Mouse (Mus musculus) spleen, adult 2 months (tissue): ENCODE data around the gene Galnt14. TPM values are rescaled to one million over a fixed set of nuclear protein-coding genes. Genes with fewer than 3 reads are reported as not detected.

Experiments
- DNase-seq, 2 experiments: peaks; one replicate each; pipeline versions ENCODE4 v3.0.0 to v3.0.0-alpha.2; 2012 to 2021; ENCODE audit warnings: low spot score in 2 of 2, low read depth in 1 of 2
- H3K27ac ChIP-seq: fragments of 200-500 bp; 2 replicates; pipeline ENCODE4 v1.5.1; 2012; ENCODE audit warnings: low read length, inconsistent platforms; ENCODE audit not compliant: insufficient read depth
- H3K27me3 ChIP-seq: fragments of 200-500 bp; 2 replicates; pipeline ENCODE4 v1.6.1; 2012; ENCODE audit warnings: mild to moderate bottlenecking, moderate library complexity, low read length, inconsistent platforms; ENCODE audit not compliant: control insufficient read depth, insufficient read depth
- H3K36me3 ChIP-seq: fragments of 200-500 bp; 2 replicates; pipeline ENCODE4 v1.6.1; 2012; ENCODE audit warnings: mild to moderate bottlenecking, low read length, inconsistent platforms; ENCODE audit not compliant: control insufficient read depth, insufficient read depth
- H3K4me1 ChIP-seq: fragments of 200-500 bp; 2 replicates; pipeline ENCODE4 v1.6.1; 2011; ENCODE audit warnings: inconsistent platforms; ENCODE audit not compliant: control insufficient read depth, insufficient read depth, insufficient read length
- H3K4me3 ChIP-seq: fragments of 200-500 bp; 2 replicates; pipeline ENCODE4 v1.5.1; 2011; ENCODE audit warnings: mild to moderate bottlenecking, inconsistent platforms; ENCODE audit not compliant: insufficient read depth, insufficient read length; ENCODE audit errors: extremely low read depth
- CTCF ChIP-seq: fragments of 200-500 bp; IDR thresholded peaks from 2 replicates; pipeline ENCODE4 v1.5.1; 2011; ENCODE audit warnings: mild to moderate bottlenecking, inconsistent platforms; ENCODE audit not compliant: insufficient read depth, insufficient read length, insufficient replicate concordance; ENCODE audit errors: extremely low read depth
- POLR2A ChIP-seq: fragments of 200-500 bp; IDR thresholded peaks from 2 replicates; pipeline ENCODE4 v1.6.1; 2011; ENCODE audit warnings: low read depth, low read length, inconsistent platforms
- WGBS: fragments of 180-500 bp; shearing (Covaris S2); methylation state at CpG from one replicate; pipeline ENCODE4 v1.1.7; 2018; 5-methylcytosine and 5-hydroxymethylcytosine counted together
- polyA plus RNA-seq: library from polyadenylated mRNA; depleted of rRNA; stranded (reverse); fragments of >200 nt; gene quantifications from 2 replicates; pipeline ENCODE4 v1.2.3, GENCODE M21; 2012

The Galnt14 gene
- polyA plus RNA-seq, 1 experiment = 0.60 TPM

DNA sequence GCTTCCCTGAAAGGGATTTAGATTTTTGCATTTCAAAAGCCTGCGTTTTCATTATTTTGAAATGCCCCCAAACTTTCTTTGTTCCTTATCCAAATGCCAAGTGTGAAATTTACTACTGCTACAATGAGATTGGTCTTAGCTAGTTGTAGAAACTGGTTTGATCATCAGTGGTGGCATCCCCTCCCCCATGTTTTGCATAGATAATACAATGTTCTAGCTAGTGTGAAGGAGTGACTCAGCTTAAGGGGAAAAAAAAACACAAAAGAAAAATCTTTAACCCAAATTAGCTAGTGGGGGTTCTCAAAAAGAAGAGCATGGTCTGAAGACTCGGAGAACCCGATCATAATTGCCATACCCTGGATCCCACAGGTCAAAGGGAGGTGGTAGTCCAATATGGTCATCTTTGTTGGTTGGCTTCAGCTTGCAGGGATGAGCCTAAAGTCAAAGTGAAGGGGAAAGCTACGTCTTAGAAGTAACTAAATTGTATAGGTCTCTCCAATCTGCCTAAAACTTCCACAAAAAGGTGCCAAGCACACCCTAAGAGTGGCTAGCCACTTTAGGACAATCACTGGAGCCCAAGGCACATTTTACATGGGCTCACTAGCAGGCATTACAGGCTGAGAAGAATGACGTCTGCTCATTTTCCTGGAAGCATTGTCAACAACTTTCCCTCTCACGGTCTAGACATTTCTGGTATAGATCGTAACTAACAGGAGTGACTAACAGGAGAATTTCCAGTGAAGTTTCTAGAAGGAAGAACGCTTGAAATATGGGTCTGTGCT, 4.4 kb upstream of the Galnt14 start:
- H3K27ac ChIP-seq = no peak overlapping the region
- H3K4me1 ChIP-seq = peaks cover 3% of the 10 kb centered on the region; the same call in 1 of the 2 replicates
- no peak for DNase-seq
- WGBS = 80% methylated on average over 8 of the region's 8 CpGs
- H3K4me3 ChIP-seq = no peak overlapping the region
- TF ChIP-seq CTCF (no peak), POLR2A (no peak)
- H3K27me3 ChIP-seq = peaks cover 10% of the 10 kb centered on the region
- no peaks in the 10 kb centered on the region for H3K36me3 ChIP-seq

DNA sequence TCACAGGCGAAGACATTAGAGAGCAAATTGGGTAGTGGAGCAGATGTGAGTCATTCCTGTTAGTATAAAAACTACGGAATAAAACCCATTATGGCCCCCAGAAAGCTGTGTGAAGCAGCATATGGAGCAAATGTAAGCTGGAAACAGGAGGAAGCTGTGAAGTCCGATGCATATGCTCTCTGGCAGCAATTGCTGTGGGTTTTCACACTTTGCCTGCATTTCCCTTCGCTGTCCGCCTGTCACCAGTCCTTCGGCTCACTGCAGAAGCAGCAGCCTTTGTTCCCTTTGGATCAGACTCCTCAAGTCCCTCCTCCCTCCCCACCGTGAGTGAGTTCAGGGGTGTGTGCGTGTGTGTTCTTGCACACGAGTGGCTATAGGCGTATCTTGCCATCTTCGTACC, 3.1 kb upstream of the Galnt14 start:
- no peak for DNase-seq
- WGBS = 48% methylated on average over 11 of the region's 11 CpGs
- H3K4me3 ChIP-seq = no peak overlapping the region
- no peak overlapping the region for H3K27ac ChIP-seq
- no peaks in the 10 kb centered on the region for H3K36me3 ChIP-seq
- TF ChIP-seq CTCF = no peak
- TF ChIP-seq POLR2A = no peak
- peaks cover 14% of the 10 kb centered on the region for H3K27me3 ChIP-seq
- peaks cover 3% of the 10 kb centered on the region; the same call in 1 of the 2 replicates for H3K4me1 ChIP-seq

DNA sequence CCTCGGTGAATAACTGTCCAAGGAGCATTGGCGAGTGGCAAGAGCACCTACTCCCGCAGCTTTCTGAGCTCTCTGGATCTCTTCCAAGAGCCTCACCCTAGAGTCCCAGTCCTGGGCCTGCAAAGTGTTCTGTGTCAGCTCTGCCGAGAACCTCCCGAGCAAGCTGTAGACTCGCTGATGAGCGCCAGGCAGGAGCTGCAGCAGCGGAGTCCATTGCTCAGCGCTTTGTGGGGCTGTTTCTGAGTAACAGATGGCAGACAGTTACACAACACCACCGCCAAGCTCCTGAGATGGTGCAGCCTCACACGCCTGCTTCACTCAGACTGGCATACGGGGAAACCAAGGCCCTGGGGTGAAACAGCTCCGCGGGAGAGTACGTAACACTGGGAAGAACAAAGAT, 1.7 kb upstream of the Galnt14 start:
- H3K27me3 ChIP-seq = peaks cover 14% of the 10 kb centered on the region
- 79% methylated on average over 15 of the region's 15 CpGs for WGBS

DNA sequence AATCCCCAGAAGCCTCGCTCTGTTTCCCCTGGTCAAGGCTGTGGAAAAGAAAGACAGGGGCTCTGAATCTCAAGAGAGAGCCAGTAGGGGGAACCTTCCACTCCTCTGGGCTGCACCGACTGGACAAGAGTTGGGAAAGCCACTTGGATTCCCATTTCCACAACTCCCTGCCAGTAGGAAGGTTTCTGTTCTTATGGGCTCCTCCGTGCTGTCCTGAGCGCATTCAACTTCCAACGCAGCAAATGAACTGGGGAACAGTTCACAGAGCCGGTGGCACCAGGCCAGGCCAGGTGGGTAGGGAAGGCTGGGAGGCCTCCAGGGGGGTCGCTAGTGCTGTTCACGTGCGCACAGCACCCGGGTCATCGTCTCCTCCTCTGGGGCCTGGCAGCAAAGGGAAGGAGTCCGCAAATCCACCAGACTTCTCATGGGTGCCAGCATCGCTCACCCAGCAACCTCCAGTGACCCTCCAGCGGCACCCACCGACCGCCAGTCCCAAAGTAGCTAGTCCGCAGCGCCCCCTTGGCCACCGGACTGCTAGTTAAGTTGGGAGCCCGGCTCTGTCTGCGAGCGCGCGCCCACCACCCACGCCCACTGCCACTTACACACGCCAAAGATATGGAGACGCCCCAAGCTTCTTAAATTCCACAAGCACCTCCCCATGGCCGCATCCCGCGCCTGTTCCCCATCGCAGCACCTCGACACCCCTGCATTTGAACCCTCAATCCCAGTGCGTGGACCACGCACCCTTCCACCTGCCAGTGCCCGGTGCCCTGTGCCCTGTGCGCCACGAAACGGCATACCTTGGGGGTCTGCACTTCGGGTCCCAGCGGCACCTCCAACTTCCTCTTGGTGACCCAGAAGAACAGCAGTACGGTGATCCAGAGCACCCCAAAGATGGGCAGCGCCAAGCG, 867 bp downstream of the Galnt14 start:
- no peak overlapping the region for H3K27ac ChIP-seq
- TF ChIP-seq POLR2A (no peak), CTCF (no peak)
- no peak overlapping the region for H3K4me3 ChIP-seq
- peaks cover 14% of the 10 kb centered on the region for H3K27me3 ChIP-seq
- no peaks in the 10 kb centered on the region for H3K36me3 ChIP-seq
- no peak for DNase-seq
- peaks cover 3% of the 10 kb centered on the region; the same call in 1 of the 2 replicates for H3K4me1 ChIP-seq
- WGBS = 9% methylated on average over 42 of the region's 43 CpGs

More for the DNA sequence above, 1.7 kb upstream of the Galnt14 start:
- Histone ChIP-seq H3K4me1 (peaks cover 3% of the 10 kb centered on the region; the same call in 1 of the 2 replicates), H3K4me3 (no peak overlapping the region), H3K36me3 (no peaks in the 10 kb centered on the region), H3K27ac (no peak overlapping the region)
- TF ChIP-seq POLR2A = no peak
- no peak for TF ChIP-seq CTCF
- no peak for DNase-seq

DNA sequence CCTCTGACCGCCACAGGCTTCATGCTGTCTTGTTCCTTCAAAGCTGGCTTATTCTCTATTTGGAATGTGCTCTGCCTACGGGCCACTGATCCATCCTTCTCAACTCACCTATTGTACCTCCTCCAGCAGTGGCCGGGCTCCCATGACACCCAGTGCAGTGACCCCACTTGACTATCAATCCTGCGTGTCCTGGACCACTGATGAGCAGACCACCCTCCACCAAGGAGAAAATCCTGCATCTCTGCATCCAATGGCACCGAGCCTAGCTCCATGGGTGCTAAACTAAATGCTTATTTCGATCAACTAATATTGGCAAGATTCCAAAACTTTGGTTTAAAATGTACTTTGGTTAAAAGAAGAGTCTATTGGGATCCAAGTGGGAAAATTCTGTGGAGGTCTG, 1.8 kb downstream of the Galnt14 start:
- peaks cover 14% of the 10 kb centered on the region for H3K27me3 ChIP-seq
- no peaks in the 10 kb centered on the region for H3K36me3 ChIP-seq
- no peak overlapping the region for H3K27ac ChIP-seq
- peaks cover 3% of the 10 kb centered on the region; the same call in 1 of the 2 replicates for H3K4me1 ChIP-seq
- no peak overlapping the region for H3K4me3 ChIP-seq
- TF ChIP-seq POLR2A = no peak
- TF ChIP-seq CTCF = no peak
- WGBS = 91% methylated on average over 6 of the region's 6 CpGs
- no peak for DNase-seq

DNA sequence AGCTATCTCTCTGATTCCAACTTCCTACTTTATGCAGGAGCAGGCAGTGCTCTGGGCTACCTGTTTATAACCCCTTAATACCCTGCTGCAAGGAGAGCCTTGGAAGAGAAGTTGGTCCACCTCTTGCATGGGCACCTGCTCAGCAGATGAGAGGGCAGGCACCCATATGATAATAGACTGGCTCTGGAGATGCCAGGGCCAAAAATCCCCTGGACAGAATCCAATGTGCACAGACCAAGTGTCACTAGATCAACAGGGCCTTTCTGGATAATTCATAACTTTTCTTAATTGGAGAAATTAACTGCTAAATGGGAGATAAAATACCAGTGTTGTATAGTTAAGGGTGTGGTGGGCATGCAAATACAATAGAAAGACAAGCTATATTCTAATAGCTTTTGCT, 6.7 kb downstream of the Galnt14 start:
- no peaks in the 10 kb centered on the region for H3K4me1 ChIP-seq
- no peak overlapping the region for H3K4me3 ChIP-seq
- H3K27ac ChIP-seq = no peak overlapping the region
- H3K36me3 ChIP-seq = no peaks in the 10 kb centered on the region
- no peaks in the 10 kb centered on the region for H3K27me3 ChIP-seq
- TF ChIP-seq POLR2A (no peak), CTCF (no peak)
- DNase-seq = no peak

DNA sequence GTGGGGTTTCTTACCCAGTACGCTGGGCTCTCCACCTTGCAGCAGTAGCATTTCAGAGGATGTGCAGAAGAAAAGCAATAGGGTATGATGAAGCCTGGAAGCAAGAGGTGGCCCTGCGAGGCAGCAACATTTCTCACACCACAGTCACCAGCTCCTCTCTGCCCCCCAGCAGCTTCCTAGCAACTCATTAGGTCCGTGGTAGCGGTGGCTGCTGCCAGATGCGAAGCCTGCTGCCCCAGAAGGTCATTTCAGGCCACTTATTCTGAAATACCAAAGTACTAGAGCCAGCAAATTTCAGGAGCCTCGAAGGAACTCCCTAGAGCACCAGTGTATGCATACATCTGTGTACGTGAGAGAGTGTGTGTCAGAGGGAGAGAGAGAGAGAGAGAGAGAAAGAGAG, 9.2 kb downstream of the Galnt14 start:
- no peaks in the 10 kb centered on the region for H3K36me3 ChIP-seq
- H3K4me3 ChIP-seq = no peak overlapping the region
- TF ChIP-seq CTCF = no peak
- TF ChIP-seq POLR2A = no peak
- H3K4me1 ChIP-seq = no peaks in the 10 kb centered on the region
- DNase-seq = no peak
- 51% methylated on average over 7 of the region's 7 CpGs for WGBS
- H3K27ac ChIP-seq = no peak overlapping the region
- no peaks in the 10 kb centered on the region for H3K27me3 ChIP-seq
